Mouse (Mus musculus) layer of hippocampus, postnatal 10 days (tissue): ENCODE measurements around the gene Sgcd. TPM values are rescaled to one million over a fixed set of nuclear protein-coding genes. Genes with fewer than 3 reads are reported as not detected.

Experiments used
- DNase-seq, 2 experiments: peaks; one replicate each; pipeline ENCODE4 v3.0.0; 2021; ENCODE audit warnings: low spot score in 2 of 2
- total RNA-seq, 2 experiments: library from RNA; stranded (reverse); gene quantifications; 2 replicates each; pipeline ENCODE4 v1.2.3; 2021

Gene Sgcd
- total RNA-seq, 2 experiments from 2014 or later: 15.8 to 27.8 TPM

- no peak for DNase-seq
These were observed 690.9 kb downstream of the Sgcd start for GRCm38 (mm10) chr11:47297805-47298340.

- no peak for DNase-seq
These were observed 694.0 kb downstream of the Sgcd start for GRCm38 (mm10) chr11:47294741-47295140.

- no peak for DNase-seq
These were observed 712.2 kb downstream of the Sgcd start for GRCm38 (mm10) chr11:47276586-47276985.

GRCm38 (mm10) chr11:47268556-47268955 is 720.2 kb downstream of the Sgcd start:
- no peak for DNase-seq

- DNase-seq: no peak
These were observed 724.3 kb downstream of the Sgcd start for GRCm38 (mm10) chr11:47264267-47264984.

- no peak for DNase-seq
These were observed 738.5 kb downstream of the Sgcd start for GRCm38 (mm10) chr11:47250301-47250700.

GRCm38 (mm10) chr11:47248345-47248893 is 740.4 kb downstream of the Sgcd start:
- peak in 1 of 2 experiments; percentile 17 for DNase-seq

GRCm38 (mm10) chr11:47247703-47248344 is 740.9 kb downstream of the Sgcd start:
- no peak for DNase-seq

GRCm38 (mm10) chr11:47242401-47242800 is 746.4 kb downstream of the Sgcd start:
- no peak for DNase-seq

GRCm38 (mm10) chr11:47228222-47228621 is 760.5 kb downstream of the Sgcd start:
- DNase-seq: no peak

- DNase-seq: no peak
These were observed 764.6 kb downstream of the Sgcd start for GRCm38 (mm10) chr11:47224148-47224547.

- no peak for DNase-seq
These were observed 777.2 kb downstream of the Sgcd start for GRCm38 (mm10) chr11:47211531-47211930.

- DNase-seq: no peak
These were observed 782.3 kb downstream of the Sgcd start for GRCm38 (mm10) chr11:47206461-47206860.

GRCm38 (mm10) chr11:47199106-47199505 is 789.7 kb downstream of the Sgcd start:
- DNase-seq: no peak

- DNase-seq: no peak
These were observed 800.2 kb downstream of the Sgcd start for GRCm38 (mm10) chr11:47188556-47188955.

- no peak for DNase-seq
These were observed 813.8 kb downstream of the Sgcd start for GRCm38 (mm10) chr11:47174977-47175376.

GRCm38 (mm10) chr11:47170926-47171625 is 817.7 kb downstream of the Sgcd start:
- DNase-seq: no peak

GRCm38 (mm10) chr11:47167376-47167775 is 821.4 kb downstream of the Sgcd start:
- DNase-seq: peak; percentile 23 to 33

GRCm38 (mm10) chr11:47158089-47158488 is 830.7 kb downstream of the Sgcd start:
- no peak for DNase-seq

- DNase-seq: no peak
These were observed 831.8 kb downstream of the Sgcd start for GRCm38 (mm10) chr11:47156730-47157693.
